Mouse (Mus musculus): ENCODE data around the gene Ttc28. TPM values are rescaled to one million over a fixed set of nuclear protein-coding genes. Genes with fewer than 3 reads are reported as not detected.

Gene Ttc28
- total and polyA plus RNA-seq, 3 experiments = 0.21 to 0.89 (median 0.28) TPM

GRCm38 (mm10) chr5:111003220-111003619, 123.6 kb downstream of the Ttc28 start (continued):
- TF ChIP-seq TBP (conservative IDR thresholded peaks at IDR 0.05; ENCODE audit: low read depth, low read length) = no peak

DNA sequence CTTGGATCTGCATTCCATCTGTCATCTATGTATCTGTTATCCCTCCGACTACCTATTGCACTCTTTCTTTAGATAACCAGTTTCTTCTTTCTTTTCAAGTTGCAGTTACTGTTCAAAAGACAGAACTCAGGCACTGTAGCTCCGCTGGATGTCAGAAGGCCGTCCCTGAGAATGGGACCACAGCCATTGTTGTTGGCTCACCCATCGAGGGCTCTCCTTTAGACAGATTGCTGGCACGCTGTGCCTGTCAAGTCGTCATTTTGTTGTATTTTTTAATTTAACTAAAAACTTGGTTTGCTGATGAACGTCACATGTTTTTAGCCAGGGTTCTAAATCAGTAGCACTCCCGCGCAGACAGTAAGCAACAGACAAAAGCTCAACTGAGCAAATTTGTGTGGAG, 124.1 kb downstream of the Ttc28 start:
- peaks cover 4 to 26% of the 10 kb centered on the region in 2 experiments; a peak in 3 of 4 replicates for H3K4me1 ChIP-seq (ENCODE audit: control insufficient read depth in 1 of 2, insufficient read depth in 2 of 2)
- no peaks in the 10 kb centered on the region for H3K79me2 ChIP-seq (replicated peaks; ENCODE audit: control insufficient read depth, extremely low read depth, insufficient read depth, poor library complexity, severe bottlenecking)
- H3K4me2 ChIP-seq (ENCODE audit: insufficient read depth, low read depth, poor library complexity, severe bottlenecking) = no peak overlapping the region
- H3K4me3 ChIP-seq (replicated peaks in 1 of 3; ENCODE audit: low read depth in 2 of 3, low read length in 2 of 3, poor library complexity in 1 of 3) = no peak overlapping the region
- H3K27me3 ChIP-seq (replicated peaks) = no peaks in the 10 kb centered on the region
- dilution Hi-C loops (cut with MboI; ENCODE audit: extremely low pct_ligation_motif_present, extremely low pct_unique_long_range_greater_than_20kb, low sequenced_read_pairs) = no loop called here
- no peak for DNase-seq (ENCODE audit: extremely low read depth)
- in situ Hi-C loops (cut with MboI; ENCODE audit: low pct_ligation_motif_present, low pct_unique_long_range_greater_than_20kb, low sequenced_read_pairs) = loop anchor here (10.0 to 25.0 kb wide), 2 partner anchors 209 to 261 kb away; no protein-coding TSS in a partner anchor
- no peaks in the 10 kb centered on the region for H3K9me3 ChIP-seq (replicated peaks; ENCODE audit: low read length)
- no peak overlapping the region for H3K27ac ChIP-seq (ENCODE audit: insufficient read depth, low read depth)
- no peak for TF ChIP-seq CHD2 (IDR thresholded peaks at IDR 0.05; ENCODE audit: low read length)
- no peak for TF ChIP-seq MXI1 (IDR thresholded peaks at IDR 0.05; ENCODE audit: low read depth, low read length)
- no peak for TF ChIP-seq TCF12 (IDR thresholded peaks at IDR 0.05; ENCODE audit: low read depth, low read length)
- TF ChIP-seq USF1 (IDR thresholded peaks at IDR 0.05; ENCODE audit: low read depth, low read length) = no peak
- TF ChIP-seq RAD21 (IDR thresholded peaks at IDR 0.05; ENCODE audit: low read depth, low read length) = no peak
- no peak for TF ChIP-seq MYC (IDR thresholded peaks at IDR 0.05; ENCODE audit: low read depth, low read length)
- no peak for TF ChIP-seq ZNF384 (IDR thresholded peaks at IDR 0.05; ENCODE audit: low read depth, low read length)
- no peak for TF ChIP-seq CHD1 (IDR thresholded peaks at IDR 0.05; ENCODE audit: low read depth, low read length)
- TF ChIP-seq MAFK (IDR thresholded peaks at IDR 0.05; ENCODE audit: insufficient replicate concordance, low read length) = no peak
- TF ChIP-seq JUN (IDR thresholded peaks at IDR 0.05; ENCODE audit: insufficient read depth, low read depth, low read length) = no peak
- no peak for TF ChIP-seq KAT2A (IDR thresholded peaks at IDR 0.05; ENCODE audit: insufficient replicate concordance, low read length)
- TF ChIP-seq ZMIZ1 (IDR thresholded peaks at IDR 0.05; ENCODE audit: low read depth, low read length) = no peak
- no peak for TF ChIP-seq JUND (conservative IDR thresholded peaks at IDR 0.05; ENCODE audit: low read depth, low read length)
- no peak overlapping the region for H3K9ac ChIP-seq (ENCODE audit: insufficient read depth, low read depth)
- no peaks in the 10 kb centered on the region for H3K36me3 ChIP-seq (replicated peaks in 1 of 2; ENCODE audit: control insufficient read depth in 1 of 2, insufficient read depth in 1 of 2, low read length in 1 of 2)

DNA sequence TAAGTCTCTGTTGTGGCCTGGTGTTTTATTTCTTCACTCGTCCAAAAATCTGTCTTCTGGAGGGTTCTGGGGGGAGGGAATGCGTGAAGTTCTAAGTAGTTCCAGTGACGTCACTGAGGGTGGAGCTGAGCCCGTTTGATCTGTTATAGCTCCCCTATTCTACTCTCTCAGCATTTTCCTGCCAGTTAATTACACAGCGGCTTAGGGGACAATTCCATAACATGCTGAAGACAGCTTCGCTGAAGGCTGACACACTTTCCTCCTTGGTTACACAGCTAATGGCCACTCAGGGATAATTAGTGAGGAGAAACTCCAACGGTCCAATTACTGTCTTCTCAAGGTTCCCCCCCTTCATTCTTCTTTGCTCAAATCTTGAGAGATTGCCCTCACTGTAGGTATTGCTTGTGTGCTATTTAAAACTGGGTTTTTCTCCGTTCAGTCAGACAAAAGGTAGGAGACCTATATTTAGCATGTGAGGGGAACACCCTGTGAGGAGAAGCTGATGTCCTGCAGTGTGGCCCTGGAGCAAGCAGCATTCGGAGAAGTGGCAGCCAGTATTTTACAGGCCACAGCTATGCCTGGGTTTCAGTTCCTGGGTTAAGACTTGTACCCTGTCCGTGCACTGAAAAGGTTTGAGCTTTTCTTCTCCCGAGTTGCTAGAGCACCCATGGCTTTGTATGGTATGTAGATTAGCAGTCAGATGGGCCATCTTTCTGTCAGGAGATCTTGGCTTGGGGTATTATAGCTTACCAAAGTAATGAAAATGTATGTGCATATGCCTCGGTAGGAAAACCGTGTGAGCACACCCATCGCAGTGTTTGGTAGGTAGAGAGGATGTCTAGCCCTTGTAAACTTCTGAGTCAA, 126.9 kb downstream of the Ttc28 start:
- TF ChIP-seq MEF2A (IDR thresholded peaks at IDR 0.05; ENCODE audit: borderline replicate concordance, low read depth, low read length) (peak; percentile 71; the same call in 1 of the 2 replicates), TBP (conservative IDR thresholded peaks at IDR 0.05; ENCODE audit: low read depth, low read length) (no peak)
- no peaks in the 10 kb centered on the region for H3K27me3 ChIP-seq (replicated peaks)
- DNase-seq (ENCODE audit: extremely low read depth) = peak; percentile 39
- H3K9me3 ChIP-seq (replicated peaks; ENCODE audit: low read length) = peaks cover 4% of the 10 kb centered on the region
- dilution Hi-C loops (cut with MboI; ENCODE audit: extremely low pct_ligation_motif_present, extremely low pct_unique_long_range_greater_than_20kb, low sequenced_read_pairs) (no loop called here), in situ Hi-C loops (cut with MboI; ENCODE audit: low pct_ligation_motif_present, low pct_unique_long_range_greater_than_20kb, low sequenced_read_pairs) (loop anchor here (10.0 to 25.0 kb wide), 2 partner anchors 206 to 258 kb away; no protein-coding TSS in a partner anchor)
- H3K9ac ChIP-seq (ENCODE audit: insufficient read depth, low read depth) = no peak overlapping the region
- no peak overlapping the region for H3K27ac ChIP-seq (ENCODE audit: insufficient read depth, low read depth)
- no peaks in the 10 kb centered on the region for H3K79me2 ChIP-seq (replicated peaks; ENCODE audit: control insufficient read depth, extremely low read depth, insufficient read depth, poor library complexity, severe bottlenecking)
- peak overlapping the region; percentile 38 for H3K4me2 ChIP-seq (ENCODE audit: insufficient read depth, low read depth, poor library complexity, severe bottlenecking)
- peaks cover 4 to 26% of the 10 kb centered on the region in 2 experiments; a peak in 3 of 4 replicates for H3K4me1 ChIP-seq (ENCODE audit: control insufficient read depth in 1 of 2, insufficient read depth in 2 of 2)
- H3K36me3 ChIP-seq (replicated peaks in 1 of 2; ENCODE audit: control insufficient read depth in 1 of 2, insufficient read depth in 1 of 2, low read length in 1 of 2) = no peaks in the 10 kb centered on the region
- no peak overlapping the region for H3K4me3 ChIP-seq (replicated peaks in 1 of 3; ENCODE audit: low read depth in 2 of 3, low read length in 2 of 3, poor library complexity in 1 of 3)

Measured in CH12.LX (cell line).